Mouse (Mus musculus) embryo, embryonic 10 days (tissue): ENCODE data around the gene Prdx6.
A peak's percentile ranks its signal among the peaks of the same experiment; 100 is the strongest.

Experiments used
- DNase-seq: peaks from one replicate; pipeline ENCODE4 v3.0.0-alpha.2; 2015; ENCODE audit warnings: low spot score

The Prdx6 gene

GRCm38 (mm10) chr1:161250604-161251416 lies at the start of gene Prdx6:
TSS of gene Prdx6 (minus strand) at chr1:161251219.
- DNase-seq, result peak; percentile 86

- DNase-seq, result no peak
Measured at GRCm38 (mm10) chr1:161288256-161288655, 37.2 kb upstream of the Prdx6 start.

- peak; percentile 74 for DNase-seq
Measured at GRCm38 (mm10) chr1:161286726-161287310, 35.8 kb upstream of the Prdx6 start.

GRCm38 (mm10) chr1:161281054-161281688 lies 30.2 kb upstream of the Prdx6 start:
- DNase-seq, result no peak

- no peak for DNase-seq
Measured at GRCm38 (mm10) chr1:161279244-161279908, 28.4 kb upstream of the Prdx6 start.

GRCm38 (mm10) chr1:161273486-161273885 lies 22.5 kb upstream of the Prdx6 start:
- DNase-seq, result no peak

- no peak for DNase-seq
Measured at GRCm38 (mm10) chr1:161271461-161271810, 20.4 kb upstream of the Prdx6 start.

GRCm38 (mm10) chr1:161270776-161271460 lies 19.9 kb upstream of the Prdx6 start:
- DNase-seq, result no peak

GRCm38 (mm10) chr1:161269346-161269745 lies 18.3 kb upstream of the Prdx6 start:
- no peak for DNase-seq

GRCm38 (mm10) chr1:161268884-161269283 lies 17.9 kb upstream of the Prdx6 start:
- DNase-seq, result no peak

- DNase-seq, result no peak
Measured at GRCm38 (mm10) chr1:161268116-161268515, 17.1 kb upstream of the Prdx6 start.

- no peak for DNase-seq
Measured at GRCm38 (mm10) chr1:161264961-161265360, 13.9 kb upstream of the Prdx6 start.

- DNase-seq, result no peak
Measured at GRCm38 (mm10) chr1:161263584-161263983, 12.6 kb upstream of the Prdx6 start.

- DNase-seq, result no peak
Measured at GRCm38 (mm10) chr1:161262542-161262941, 11.5 kb upstream of the Prdx6 start.

- DNase-seq, result no peak
Measured at GRCm38 (mm10) chr1:161260761-161261160, 9.7 kb upstream of the Prdx6 start.

GRCm38 (mm10) chr1:161259142-161259541 lies 8.1 kb upstream of the Prdx6 start:
- no peak for DNase-seq

- no peak for DNase-seq
Measured at GRCm38 (mm10) chr1:161258331-161258730, 7.3 kb upstream of the Prdx6 start.

GRCm38 (mm10) chr1:161256918-161257317 lies 5.9 kb upstream of the Prdx6 start:
- DNase-seq, result no peak

- DNase-seq, result no peak
Measured at GRCm38 (mm10) chr1:161254361-161254760, 3.3 kb upstream of the Prdx6 start.

GRCm38 (mm10) chr1:161252901-161253300 lies 1.9 kb upstream of the Prdx6 start:
- no peak for DNase-seq

GRCm38 (mm10) chr1:161252365-161252764 lies 1.3 kb upstream of the Prdx6 start:
- no peak for DNase-seq
